Mouse (Mus musculus) embryonic facial prominence, embryonic 15.5 days (tissue): ENCODE results near the gene Sorcs3. TPM values are rescaled to one million over a fixed set of nuclear protein-coding genes. Genes with fewer than 3 reads are reported as not detected.

Experiments
- ATAC-seq: fragments of 200-750 bp; cut with Nextera tagmentation; 2 replicates; pipeline ENCODE4 v1.8.0; 2017; ENCODE audit warnings: low read depth, moderate TSS enrichment; ENCODE audit not compliant: insufficient number of reproducible peaks, low FRiP score, low TSS enrichment
- H3K27ac ChIP-seq: fragments of 300-500 bp; sonication (generic); replicated peaks from 2 replicates; pipeline ENCODE4 v1.5.1; 2015; ENCODE audit warnings: mild to moderate bottlenecking, inconsistent platforms
- H3K27me3 ChIP-seq: fragments of 300-500 bp; sonication (generic); 2 replicates; pipeline ENCODE4 v1.6.1; 2015; ENCODE audit warnings: inconsistent platforms
- H3K36me3 ChIP-seq: fragments of 300-500 bp; sonication (generic); 2 replicates; pipeline ENCODE4 v1.6.1; 2015; ENCODE audit warnings: mild to moderate bottlenecking, inconsistent platforms
- H3K4me1 ChIP-seq: fragments of 300-500 bp; sonication (generic); 2 replicates; pipeline ENCODE4 v1.6.1; 2015; ENCODE audit warnings: inconsistent platforms
- H3K4me2 ChIP-seq: fragments of 300-500 bp; sonication (generic); replicated peaks from 2 replicates; pipeline ENCODE4 v1.6.1; 2015; ENCODE audit warnings: mild to moderate bottlenecking, inconsistent platforms
- H3K4me3 ChIP-seq: fragments of 300-500 bp; sonication (generic); replicated peaks from 2 replicates; pipeline ENCODE4 v1.5.1; 2015; ENCODE audit warnings: mild to moderate bottlenecking, inconsistent platforms
- H3K9ac ChIP-seq: fragments of 300-500 bp; sonication (generic); 2 replicates; pipeline ENCODE4 v1.6.1; 2015; ENCODE audit warnings: inconsistent platforms
- H3K9me3 ChIP-seq: fragments of 300-500 bp; sonication (generic); replicated peaks from 2 replicates; pipeline ENCODE4 v1.6.1; 2016; ENCODE audit warnings: inconsistent platforms
- WGBS: fragments of 180-500 bp; shearing (Covaris S2); methylation state at CpG from one replicate; pipeline ENCODE4 v1.1.7; 2015; 5-methylcytosine and 5-hydroxymethylcytosine counted together
- polyA plus RNA-seq: library from polyadenylated mRNA; unstranded; fragments of >200 nt; fragmentation: Nextera tagmentation; extraction: Ambion mirVana; gene quantifications from 2 replicates; pipeline ENCODE4 v1.2.1, GENCODE M21; 2015

Sorcs3 gene
- polyA plus RNA-seq, result 0.83 and 1.1 TPM in 2 replicates

- ATAC-seq, result no peak
- Histone ChIP-seq H3K4me1 (peaks cover 34% of the 10 kb centered on the region), H3K4me3 (peak within 1 kb of the TSS; percentile 48), H3K27me3 (peaks cover 54% of the 10 kb centered on the region), H3K4me2 (peak within 1 kb of the TSS; percentile 96), H3K27ac (no peak within 1 kb of the TSS), H3K36me3 (no peaks in the 10 kb centered on the region), H3K9ac (peak within 1 kb of the TSS; percentile 2; the same call in 1 of the 2 replicates), H3K9me3 (no peaks in the 10 kb centered on the region)
- under 1% methylated on average over 61 of the region's 70 CpGs for WGBS
These were observed at the start of gene Sorcs3 for GRCm38 (mm10) chr19:48205929-48206814. Gene Sorcs3 (plus strand): TSS chr19:48206025.

- H3K4me2 ChIP-seq, result no peak overlapping the region
- H3K36me3 ChIP-seq, result no peaks in the 10 kb centered on the region
- H3K4me1 ChIP-seq, result no peaks in the 10 kb centered on the region
- 86% methylated on average over 3 of the region's 3 CpGs for WGBS
- ATAC-seq, result no peak
- no peak overlapping the region for H3K4me3 ChIP-seq
- H3K27me3 ChIP-seq, result no peaks in the 10 kb centered on the region
- H3K9ac ChIP-seq, result no peak overlapping the region
- no peaks in the 10 kb centered on the region for H3K9me3 ChIP-seq
- no peak overlapping the region for H3K27ac ChIP-seq
These were observed 40.5 kb upstream of the Sorcs3 start for GRCm38 (mm10) chr19:48165341-48165740.

- no peak overlapping the region for H3K27ac ChIP-seq
- H3K9me3 ChIP-seq, result no peaks in the 10 kb centered on the region
- no peak for ATAC-seq
- H3K4me3 ChIP-seq, result no peak overlapping the region
- no peaks in the 10 kb centered on the region for H3K27me3 ChIP-seq
- no peak overlapping the region for H3K9ac ChIP-seq
- H3K36me3 ChIP-seq, result no peaks in the 10 kb centered on the region
- no peak overlapping the region for H3K4me2 ChIP-seq
- 45% methylated on average over 1 of the region's 1 CpGs for WGBS
- no peaks in the 10 kb centered on the region for H3K4me1 ChIP-seq
These were observed 38.7 kb upstream of the Sorcs3 start for GRCm38 (mm10) chr19:48167110-48167509.

GRCm38 (mm10) chr19:48168284-48168683 lies 37.5 kb upstream of the Sorcs3 start:
- ATAC-seq, result no peak
- no peaks in the 10 kb centered on the region for H3K36me3 ChIP-seq
- 46% methylated on average over 5 of the region's 5 CpGs for WGBS
- H3K4me1 ChIP-seq, result no peaks in the 10 kb centered on the region
- no peak overlapping the region for H3K9ac ChIP-seq
- no peak overlapping the region for H3K4me3 ChIP-seq
- H3K4me2 ChIP-seq, result no peak overlapping the region
- H3K9me3 ChIP-seq, result no peaks in the 10 kb centered on the region
- no peak overlapping the region for H3K27ac ChIP-seq
- no peaks in the 10 kb centered on the region for H3K27me3 ChIP-seq

- Histone ChIP-seq H3K27me3 (no peaks in the 10 kb centered on the region), H3K4me3 (no peak overlapping the region), H3K36me3 (no peaks in the 10 kb centered on the region), H3K4me2 (no peak overlapping the region), H3K27ac (no peak overlapping the region), H3K4me1 (no peaks in the 10 kb centered on the region), H3K9ac (no peak overlapping the region), H3K9me3 (no peaks in the 10 kb centered on the region)
- WGBS, result 72% methylated on average over 4 of the region's 4 CpGs
- no peak for ATAC-seq
These were observed 31.1 kb upstream of the Sorcs3 start for GRCm38 (mm10) chr19:48174717-48175116.

- H3K4me2 ChIP-seq, result peak overlapping the region; percentile 96
- no peak overlapping the region for H3K27ac ChIP-seq
- H3K9ac ChIP-seq, result no peak overlapping the region
- WGBS, result 1% methylated on average over 22 of the region's 22 CpGs
- H3K36me3 ChIP-seq, result no peaks in the 10 kb centered on the region
- no peaks in the 10 kb centered on the region for H3K9me3 ChIP-seq
- peaks cover 34% of the 10 kb centered on the region for H3K4me1 ChIP-seq
- peaks cover 50% of the 10 kb centered on the region for H3K27me3 ChIP-seq
- ATAC-seq, result no peak
- H3K4me3 ChIP-seq, result peak overlapping the region; percentile 48
These were observed 1.8 kb upstream of the Sorcs3 start for GRCm38 (mm10) chr19:48203928-48204470.

- H3K27me3 ChIP-seq, result peaks cover 54% of the 10 kb centered on the region
- ATAC-seq, result no peak
These were observed 1.3 kb upstream of the Sorcs3 start for GRCm38 (mm10) chr19:48204476-48204875.

GRCm38 (mm10) chr19:48204892-48205761 lies 698 bp upstream of the Sorcs3 start:
- WGBS, result under 1% methylated on average over 45 of the region's 62 CpGs
- Histone ChIP-seq H3K4me2 (peak overlapping the region; percentile 96), H3K4me3 (peak overlapping the region; percentile 48), H3K4me1 (peaks cover 34% of the 10 kb centered on the region), H3K27ac (no peak overlapping the region), H3K9me3 (no peaks in the 10 kb centered on the region), H3K36me3 (no peaks in the 10 kb centered on the region), H3K9ac (no peak overlapping the region), H3K27me3 (peaks cover 54% of the 10 kb centered on the region)
- ATAC-seq, result no peak

More at GRCm38 (mm10) chr19:48204476-48204875, 1.3 kb upstream of the Sorcs3 start:
- no peaks in the 10 kb centered on the region for H3K9me3 ChIP-seq
- no peaks in the 10 kb centered on the region for H3K36me3 ChIP-seq
- peak overlapping the region; percentile 96 for H3K4me2 ChIP-seq
- peaks cover 34% of the 10 kb centered on the region for H3K4me1 ChIP-seq
- no peak overlapping the region for H3K27ac ChIP-seq
- peak overlapping the region; percentile 48 for H3K4me3 ChIP-seq
- under 1% methylated on average over 8 of the region's 8 CpGs for WGBS
- no peak overlapping the region for H3K9ac ChIP-seq

- H3K9me3 ChIP-seq, result no peaks in the 10 kb centered on the region; the same call in 1 of the 2 replicates
These were observed 1.3 kb downstream of the Sorcs3 start for GRCm38 (mm10) chr19:48206861-48207730.

GRCm38 (mm10) chr19:48207731-48208370 lies 2.0 kb downstream of the Sorcs3 start:
- H3K9ac ChIP-seq, result no peak overlapping the region
- H3K4me1 ChIP-seq, result peaks cover 34% of the 10 kb centered on the region
- H3K36me3 ChIP-seq, result no peaks in the 10 kb centered on the region
- H3K4me2 ChIP-seq, result 0 out of 2 replicates have a peak overlapping the region, but pooled peaks have one; percentile 96
- no peaks in the 10 kb centered on the region; the same call in 1 of the 2 replicates for H3K9me3 ChIP-seq
- H3K4me3 ChIP-seq, result 0 out of 2 replicates have a peak overlapping the region, but pooled peaks have one; percentile 48
- H3K27ac ChIP-seq, result no peak overlapping the region
- H3K27me3 ChIP-seq, result peaks cover 54% of the 10 kb centered on the region
- no peak for ATAC-seq
- 7% methylated on average over 10 of the region's 10 CpGs for WGBS

More at GRCm38 (mm10) chr19:48206861-48207730, 1.3 kb downstream of the Sorcs3 start:
- Histone ChIP-seq H3K27ac (no peak overlapping the region), H3K4me2 (peak overlapping the region; percentile 96), H3K27me3 (peaks cover 54% of the 10 kb centered on the region), H3K36me3 (no peaks in the 10 kb centered on the region), H3K4me1 (peaks cover 34% of the 10 kb centered on the region), H3K4me3 (peak overlapping the region; percentile 48), H3K9ac (no peak overlapping the region)
- ATAC-seq, result no peak
- WGBS, result 3% methylated on average over 21 of the region's 21 CpGs
